Mouse (Mus musculus) neural tube, embryonic 10.5 days (tissue): ENCODE data around the gene Traip.

Source experiments
- DNase-seq: peaks from one replicate; pipeline ENCODE4 v3.0.0-alpha.2; 2017; ENCODE audit warnings: low spot score; ENCODE audit errors: extremely low spot score

Traip gene

DNA sequence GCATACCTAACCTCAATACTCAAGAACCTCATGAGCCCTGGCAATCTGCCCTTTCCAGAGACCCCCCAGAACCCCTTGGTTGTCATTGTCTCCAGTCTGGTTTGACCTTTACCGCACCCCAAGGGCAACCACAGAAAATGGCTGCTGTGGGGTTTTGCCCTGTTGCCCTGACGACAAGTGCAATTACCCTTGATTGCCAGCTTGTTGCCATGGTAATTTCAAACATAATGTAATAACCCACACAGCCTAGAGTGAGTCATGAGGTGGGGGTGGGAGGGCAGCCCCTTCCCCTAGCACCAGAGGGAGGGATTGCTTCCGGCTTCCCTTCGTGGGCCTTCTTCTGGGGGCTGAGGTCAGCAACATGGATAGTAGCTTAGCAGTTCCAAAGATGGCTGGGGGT, 17.7 kb upstream of the Traip start:
- DNase-seq = no peak

GRCm38 (mm10) chr9:107934146-107934545, 15.8 kb upstream of the Traip start:
- no peak for DNase-seq

- no peak for DNase-seq
Measured at GRCm38 (mm10) chr9:107935374-107935773, 14.6 kb upstream of the Traip start, which contains the start of gene Camkv. Gene Camkv, plus strand, starts transcription at chr9:107935674.

GRCm38 (mm10) chr9:107935790-107936214, 14.1 kb upstream of the Traip start:
- DNase-seq = peak; percentile 66

DNA sequence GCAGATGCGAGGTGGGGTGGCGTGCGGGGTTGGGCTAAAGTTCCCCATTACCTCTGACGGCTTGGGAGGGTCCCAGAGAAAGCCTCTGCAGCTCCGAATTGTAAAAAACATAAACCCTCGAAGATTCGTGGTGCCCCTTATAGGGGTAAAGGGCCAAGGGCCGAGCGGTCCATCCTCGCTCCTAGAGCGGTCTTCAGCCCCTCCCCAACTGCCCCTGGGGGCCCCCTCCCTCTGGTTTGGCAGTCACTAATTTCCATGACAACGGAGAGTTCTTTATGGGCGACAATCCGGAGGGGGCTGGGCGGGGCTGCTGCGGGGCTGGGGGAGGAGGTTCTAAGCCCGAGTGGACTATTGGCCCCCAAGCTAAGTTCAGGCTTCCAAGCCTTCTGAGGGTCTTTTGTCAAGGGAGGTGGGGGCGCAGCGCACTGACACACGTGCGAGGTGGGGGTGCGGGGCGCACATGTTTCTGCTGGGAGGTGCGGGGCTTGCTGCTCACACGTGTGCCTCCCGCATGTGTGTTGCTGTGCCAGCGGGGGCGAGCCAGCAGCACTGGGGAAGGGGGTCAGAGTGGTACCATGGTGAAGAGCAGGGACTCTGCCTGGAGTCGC, 13.6 kb upstream of the Traip start:
- DNase-seq = peak; percentile 44

DNA sequence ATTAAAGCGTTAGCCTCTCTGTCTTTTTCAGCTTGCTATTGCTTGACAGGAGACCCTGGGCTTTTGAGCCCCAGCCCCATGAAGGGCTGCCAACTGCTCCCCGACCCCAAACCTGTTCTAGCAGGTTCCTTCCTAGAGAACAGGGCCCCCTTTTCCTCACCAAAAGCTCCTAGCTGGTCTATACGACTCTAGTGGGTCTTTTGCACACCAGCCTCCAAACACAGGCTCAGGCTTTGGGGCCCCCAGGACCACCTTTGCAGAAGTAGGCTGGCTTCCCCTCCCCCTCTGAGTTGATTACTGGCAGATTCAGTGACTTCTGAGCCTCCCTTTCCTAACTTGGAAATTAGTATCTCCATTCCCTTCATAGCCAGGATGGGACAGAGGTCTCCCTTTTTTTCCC, 13.1 kb upstream of the Traip start:
- peak; percentile 37 for DNase-seq

DNA sequence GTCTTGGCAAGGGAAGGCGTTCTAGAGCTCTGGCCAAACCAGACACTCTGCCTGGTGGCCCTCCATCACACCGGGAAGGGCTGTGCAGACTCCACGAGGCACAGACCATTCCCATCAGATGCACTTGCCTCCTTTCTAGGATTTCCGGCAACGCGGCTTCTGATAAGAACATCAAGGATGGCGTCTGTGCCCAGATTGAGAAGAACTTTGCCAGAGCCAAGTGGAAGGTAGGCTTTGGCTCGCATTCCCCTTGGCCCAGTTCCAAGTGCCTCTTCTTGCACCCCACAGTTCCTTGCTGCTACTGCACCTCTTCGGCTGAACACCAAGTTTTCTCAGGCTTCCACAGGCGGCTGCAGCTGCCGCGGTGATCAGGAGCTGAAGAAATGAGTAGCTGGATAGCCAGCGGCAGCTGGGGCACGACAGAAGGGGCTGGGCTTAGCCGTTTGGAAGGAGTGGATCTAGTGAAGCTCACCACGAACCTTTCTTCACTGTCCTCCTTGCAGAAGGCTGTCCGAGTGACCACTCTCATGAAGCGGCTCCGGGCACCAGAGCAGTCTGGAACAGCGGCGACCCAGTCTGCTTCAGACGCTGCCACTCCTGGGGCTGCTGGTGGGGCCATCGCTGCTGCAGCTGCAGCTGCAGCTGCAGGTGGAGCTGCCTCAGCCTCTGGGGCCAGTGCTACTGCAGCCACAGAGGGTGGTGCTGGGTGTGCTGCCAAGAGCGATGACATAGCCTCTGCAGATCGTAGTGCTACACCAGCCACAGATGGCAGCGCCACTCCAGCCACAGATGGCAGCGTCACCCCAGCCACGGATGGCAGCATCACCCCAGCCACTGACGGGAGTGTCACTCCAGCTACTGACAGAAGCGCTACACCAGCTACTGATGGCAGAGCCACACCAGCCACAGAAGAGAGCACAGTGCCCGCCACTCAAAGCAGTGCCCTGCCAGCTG, 2.4 kb upstream of the Traip start:
- DNase-seq = no peak

- no peak for DNase-seq
Measured at GRCm38 (mm10) chr9:107949184-107949921, 583 bp upstream of the Traip start.

- peak; percentile 89 for DNase-seq
Measured at GRCm38 (mm10) chr9:107950460-107951355, 772 bp downstream of the Traip start.

DNA sequence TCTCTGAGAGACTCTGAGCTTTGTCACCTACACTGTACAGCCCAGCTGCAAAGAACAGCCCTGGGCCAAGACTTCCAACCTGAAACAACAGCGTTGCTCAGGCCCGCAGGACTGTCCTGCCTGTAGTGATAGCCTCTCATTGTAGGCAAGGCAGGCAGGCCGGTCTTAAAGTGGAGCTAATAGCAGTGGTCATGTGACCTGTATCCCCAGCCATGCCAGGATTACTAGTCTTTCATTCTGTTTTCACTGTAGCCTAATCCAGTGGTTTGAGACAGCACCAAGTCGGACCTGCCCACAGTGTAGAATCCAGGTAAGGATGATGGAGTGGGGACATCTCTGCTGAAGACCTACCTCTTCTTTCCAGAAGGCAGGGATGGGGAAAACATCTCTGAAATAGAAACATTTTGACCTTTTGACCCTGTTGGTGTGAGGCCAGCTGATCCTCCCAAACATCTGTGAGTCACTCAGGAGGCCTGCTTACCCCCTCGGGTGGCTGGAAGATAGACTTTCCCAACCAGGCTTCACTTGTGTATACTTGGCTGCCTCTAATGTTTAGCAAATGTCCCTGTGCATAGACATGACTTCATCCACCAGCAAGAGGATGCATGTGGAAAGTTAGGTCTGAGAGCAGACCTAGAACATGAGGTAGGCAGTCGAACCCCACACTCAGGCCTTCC, 5.8 kb downstream of the Traip start:
- no peak for DNase-seq

GRCm38 (mm10) chr9:107957141-107957540, 7.2 kb downstream of the Traip start:
- no peak for DNase-seq

DNA sequence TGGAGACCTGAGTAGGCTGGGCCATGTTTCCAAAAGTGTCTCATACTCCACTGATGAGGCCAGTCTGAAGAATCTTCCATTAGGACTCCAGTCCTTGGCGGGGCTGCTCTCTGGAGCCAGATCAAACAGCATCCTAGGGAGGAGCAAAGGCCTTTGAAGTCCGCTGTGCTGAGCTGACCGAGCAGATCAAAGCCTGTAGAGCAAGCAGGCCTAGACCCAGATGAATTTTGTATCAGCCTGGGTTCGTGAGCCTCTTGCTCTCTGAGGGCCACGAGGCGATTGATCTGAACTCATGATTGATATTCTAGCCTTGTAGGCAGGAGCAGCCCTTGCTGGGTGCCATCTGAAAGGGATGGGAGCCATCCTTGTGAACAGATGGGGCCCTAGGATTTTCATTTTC, 10.0 kb downstream of the Traip start:
- no peak for DNase-seq

GRCm38 (mm10) chr9:107960928-107961327, 11.0 kb downstream of the Traip start:
- DNase-seq = no peak

GRCm38 (mm10) chr9:107961351-107961762, 11.4 kb downstream of the Traip start:
- no peak for DNase-seq

- no peak for DNase-seq
Measured at GRCm38 (mm10) chr9:107961881-107962280, 11.9 kb downstream of the Traip start.

- DNase-seq = no peak
Measured at GRCm38 (mm10) chr9:107962916-107963315, 13.0 kb downstream of the Traip start.

GRCm38 (mm10) chr9:107963700-107964099, 13.8 kb downstream of the Traip start:
- DNase-seq = peak; percentile 87

DNA sequence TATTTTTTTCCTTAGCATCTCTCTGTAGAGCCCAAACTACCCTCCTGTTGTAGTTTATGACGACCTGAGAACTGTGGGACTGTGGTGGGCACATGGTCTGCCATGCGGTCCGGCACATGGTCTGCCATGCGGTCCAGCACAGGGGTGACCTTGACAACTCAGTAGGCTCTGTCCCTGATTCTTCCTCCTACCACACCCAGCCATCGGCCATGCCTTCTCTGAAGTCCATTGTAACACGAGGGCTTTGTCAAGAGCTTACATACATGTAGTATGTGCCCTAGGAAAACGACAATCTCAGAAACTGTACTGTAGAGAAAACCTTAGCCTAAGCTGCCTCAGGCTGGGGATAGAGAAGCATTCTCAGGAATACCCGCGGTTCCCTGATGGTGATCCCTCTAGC, 14.7 kb downstream of the Traip start:
- DNase-seq = no peak

GRCm38 (mm10) chr9:107966676-107967075, 16.7 kb downstream of the Traip start:
- DNase-seq = no peak

DNA sequence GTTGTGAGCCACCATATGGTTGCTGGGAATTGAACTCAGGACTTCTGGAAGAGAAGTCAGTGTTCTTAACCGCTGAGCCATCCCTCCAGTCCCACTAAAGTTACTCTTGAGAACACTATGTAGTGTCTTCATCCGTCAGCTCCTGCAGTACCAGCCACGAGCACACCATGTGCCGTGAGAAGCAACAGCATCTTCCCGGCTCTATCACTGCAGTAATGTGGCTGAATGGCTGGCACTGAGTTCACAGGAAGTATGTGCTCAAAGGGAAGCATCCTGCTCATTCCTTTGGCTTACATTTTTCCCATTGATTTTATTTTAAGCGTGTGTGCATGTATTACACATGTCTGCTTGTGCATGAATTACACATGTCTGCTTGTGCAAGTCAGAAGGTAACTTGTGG, 17.5 kb downstream of the Traip start:
- DNase-seq = no peak
